Comparison of ENCODE assay signal across 8 mouse cellular contexts in genomic region chr9:24503067-24503857, GRCm38 (mm10). TPM values are rescaled to one million over a fixed set of nuclear protein-coding genes. Genes with fewer than 3 reads are reported as not detected.
DNase-seq lines count a peak whose midpoint lies in the region; ATAC-seq and TF ChIP-seq lines count a peak whose summit lies in the region.

Gene Dpy19l1 (minus strand): TSS chr9:24503140.

- H3K27me3 ChIP-seq in E14TG2a.4 (ENCODE audit: insufficient read depth, low read length) = no peaks in the 10 kb centered on the region
- H3K27me3 ChIP-seq in forebrain, embryonic 12.5 days = no peaks in the 10 kb centered on the region
- H3K27me3 ChIP-seq in heart, postnatal 0 days (ENCODE audit: control insufficient read depth, insufficient read depth, low read length) = no peaks in the 10 kb centered on the region
- H3K27me3 ChIP-seq in liver, embryonic 14.5 days (ENCODE audit: control insufficient read depth, insufficient read depth, low read length) = no peaks in the 10 kb centered on the region
- H3K27me3 ChIP-seq in stomach, embryonic 15.5 days (replicated peaks) = no peaks in the 10 kb centered on the region

- TF ChIP-seq EP300 in heart, postnatal 0 days (IDR thresholded peaks at IDR 0.05; ENCODE audit: low read depth) = no peak
- no peak for TF ChIP-seq EP300 in liver, embryonic 14.5 days (IDR thresholded peaks at IDR 0.05; ENCODE audit: low read depth)

- under 1% methylated on average over 88 of the region's 99 CpGs for WGBS in forebrain, embryonic 12.5 days
- WGBS in heart, postnatal 0 days = under 1% methylated on average over 69 of the region's 99 CpGs
- under 1% methylated on average over 90 of the region's 99 CpGs for WGBS in liver, embryonic 14.5 days (ENCODE audit: insufficient replicate concordance)
- WGBS in stomach, embryonic 15.5 days = under 1% methylated on average over 95 of the region's 99 CpGs

- no peaks in the 10 kb centered on the region for H3K9me3 ChIP-seq in E14TG2a.4 (ENCODE audit: low read length)
- no peaks in the 10 kb centered on the region for H3K9me3 ChIP-seq in forebrain, embryonic 12.5 days
- no peaks in the 10 kb centered on the region for H3K9me3 ChIP-seq in heart, postnatal 0 days (replicated peaks; ENCODE audit: control insufficient read depth, low read length)
- no peaks in the 10 kb centered on the region for H3K9me3 ChIP-seq in liver, embryonic 14.5 days (ENCODE audit: control insufficient read depth, low read length)
- no peaks in the 10 kb centered on the region for H3K9me3 ChIP-seq in stomach, embryonic 15.5 days

- peak; percentile 84 for DNase-seq in c-Kit-positive CD71-positive TER-119-positive erythroid progenitor cells, embryonic 14.5 days (ENCODE audit: low spot score)
- DNase-seq in heart, postnatal 0 days (ENCODE audit: low spot score) = peak; percentile 93
- peak; percentile 94 to 98 for DNase-seq in kidney, postnatal 36 days
- peak; percentile 82 to 84 (median 83) for DNase-seq in liver, embryonic 14.5 days (ENCODE audit: low read depth in 3 of 3, low spot score in 3 of 3)
- peak; percentile 90 for DNase-seq in neural tube, embryonic 10.5 days (ENCODE audit: extremely low spot score, low spot score)

- TF ChIP-seq CTCF in E14TG2a.4 (conservative IDR thresholded peaks at IDR 0.05; ENCODE audit: low read length) = no peak
- peak; percentile 23 for TF ChIP-seq CTCF in heart, postnatal 0 days (IDR thresholded peaks at IDR 0.05; ENCODE audit: low read depth)
- TF ChIP-seq CTCF in liver, embryonic 14.5 days (IDR thresholded peaks at IDR 0.05; ENCODE audit: low read depth) = no peak

- ATAC-seq in forebrain, embryonic 12.5 days (ENCODE audit: low FRiP score) = peak; percentile 97
- ATAC-seq in heart, postnatal 0 days (ENCODE audit: insufficient read depth, low read depth) = peak; percentile 96
- peak; percentile 94 for ATAC-seq in liver, embryonic 14.5 days (ENCODE audit: insufficient read depth)
- ATAC-seq in stomach, embryonic 15.5 days (ENCODE audit: insufficient read depth, low FRiP score, low read depth) = peak; percentile 97

- peak within 1 kb of the TSS; percentile 92 for H3K27ac ChIP-seq in forebrain, embryonic 12.5 days
- peak within 1 kb of the TSS; percentile 91 for H3K27ac ChIP-seq in heart, postnatal 0 days (ENCODE audit: low read depth)
- H3K27ac ChIP-seq in liver, embryonic 14.5 days = peak within 1 kb of the TSS; percentile 59
- H3K27ac ChIP-seq in stomach, embryonic 15.5 days = peak within 1 kb of the TSS; percentile 88

- peaks cover 60% of the 10 kb centered on the region for H3K4me1 ChIP-seq in E14TG2a.4 (replicated peaks; ENCODE audit: low read depth, low read length)
- peaks cover 17% of the 10 kb centered on the region for H3K4me1 ChIP-seq in forebrain, embryonic 12.5 days
- peaks cover 5% of the 10 kb centered on the region; the same call in 1 of the 2 replicates for H3K4me1 ChIP-seq in heart, postnatal 0 days (ENCODE audit: control insufficient read depth, insufficient read depth)
- H3K4me1 ChIP-seq in liver, embryonic 14.5 days (replicated peaks; ENCODE audit: control insufficient read depth in 2 of 2, insufficient read depth in 2 of 2, low read length in 1 of 2) = peaks cover 24 to 33% of the 10 kb centered on the region in 2 experiments
- H3K4me1 ChIP-seq in stomach, embryonic 15.5 days = peaks cover 9% of the 10 kb centered on the region

- peak within 1 kb of the TSS; percentile 66 for H3K4me2 ChIP-seq in forebrain, embryonic 12.5 days
- H3K4me2 ChIP-seq in heart, postnatal 0 days (ENCODE audit: low read depth, low read length) = peak within 1 kb of the TSS; percentile 93
- peak within 1 kb of the TSS; percentile 90 for H3K4me2 ChIP-seq in liver, embryonic 14.5 days (ENCODE audit: low read depth)
- peak within 1 kb of the TSS; percentile 67 for H3K4me2 ChIP-seq in stomach, embryonic 15.5 days

- peak within 1 kb of the TSS; percentile 91 for H3K4me3 ChIP-seq in E14TG2a.4 (replicated peaks; ENCODE audit: low read length)
- H3K4me3 ChIP-seq in forebrain, embryonic 12.5 days (replicated peaks) = peak within 1 kb of the TSS; percentile 78
- H3K4me3 ChIP-seq in heart, postnatal 0 days (ENCODE audit: low read depth, low read length) = peak within 1 kb of the TSS; percentile 91
- H3K4me3 ChIP-seq in liver, embryonic 14.5 days (ENCODE audit: insufficient read depth in 1 of 2, low read depth in 2 of 2, low read length in 2 of 2) = peak within 1 kb of the TSS; percentile 85 to 86
- H3K4me3 ChIP-seq in stomach, embryonic 15.5 days (replicated peaks) = peak within 1 kb of the TSS; percentile 77

- H3K36me3 ChIP-seq in E14TG2a.4 (ENCODE audit: insufficient read depth, low read length) = 0 out of 2 replicates have a peak, but pooled peaks cover 5% of the 10 kb centered on the region
- H3K36me3 ChIP-seq in forebrain, embryonic 12.5 days (replicated peaks) = no peaks in the 10 kb centered on the region
- H3K36me3 ChIP-seq in heart, postnatal 0 days (replicated peaks; ENCODE audit: control insufficient read depth, insufficient read depth, low read length) = no peaks in the 10 kb centered on the region
- H3K36me3 ChIP-seq in liver, embryonic 14.5 days (replicated peaks; ENCODE audit: control insufficient read depth, insufficient read depth, low read depth) = no peaks in the 10 kb centered on the region
- no peaks in the 10 kb centered on the region for H3K36me3 ChIP-seq in stomach, embryonic 15.5 days

- H3K9ac ChIP-seq in forebrain, embryonic 12.5 days = peak within 1 kb of the TSS; percentile 83
- peak within 1 kb of the TSS; percentile 82 for H3K9ac ChIP-seq in heart, postnatal 0 days (replicated peaks; ENCODE audit: low read depth, low read length)
- H3K9ac ChIP-seq in liver, embryonic 14.5 days (replicated peaks) = peak within 1 kb of the TSS; percentile 88
- H3K9ac ChIP-seq in stomach, embryonic 15.5 days = peak within 1 kb of the TSS; percentile 60

RNA-seq across cellular contexts. Expression of gene Dpy19l1, which starts in this region (rescaled TPM):
- polyA plus RNA-seq in forebrain, embryonic 12.5 days (2016; fragmentation: Nextera tagmentation; extraction: Ambion mirVana) = 10.1 and 14.4 TPM in 2 replicates
- 15.2 and 37.4 TPM in 2 replicates for total RNA-seq in heart, postnatal 0 days (2014; rRNA removed; ENCODE audit: low replicate concordance)
- 3.9 and 4.0 TPM in 2 replicates for polyA plus RNA-seq in heart, postnatal 0 days (2015; fragmentation: Nextera tagmentation; extraction: Ambion mirVana)
- 12.5 and 17.9 TPM in 2 replicates for polyA plus RNA-seq in liver, embryonic 14.5 days (2012; rRNA removed)
- polyA plus RNA-seq in liver, embryonic 14.5 days (2014; fragmentation: Nextera tagmentation; extraction: Ambion mirVana) = 10.9 and 15.2 TPM in 2 replicates
- polyA plus RNA-seq in stomach, embryonic 15.5 days (2015; fragmentation: Nextera tagmentation; extraction: Ambion mirVana) = 16.3 and 16.4 TPM in 2 replicates

Comparison
In these comparisons a context has a peak if more than half of its experiments do, and no peak if none do; other contexts are left out.
1. Peak in every context shown above with its lines: DNase-seq, ATAC-seq, H3K4me3 ChIP-seq and H3K27ac ChIP-seq.